Mouse (Mus musculus) CD4-positive helper T cell, adult 2 months (primary cell): ENCODE results near the gene Ndufb3.
"Not testable (repeated sequence)": the region's sequence is repeated elsewhere in the genome, so short reads cannot be mapped to it uniquely, and the experiment has no call there.

ENCODE experiments used
- DNase-seq: peaks from one replicate; pipeline ENCODE4 v3.0.0-alpha.2; 2012; ENCODE audit warnings: low read depth, missing footprints, low spot score

The Ndufb3 gene

DNA sequence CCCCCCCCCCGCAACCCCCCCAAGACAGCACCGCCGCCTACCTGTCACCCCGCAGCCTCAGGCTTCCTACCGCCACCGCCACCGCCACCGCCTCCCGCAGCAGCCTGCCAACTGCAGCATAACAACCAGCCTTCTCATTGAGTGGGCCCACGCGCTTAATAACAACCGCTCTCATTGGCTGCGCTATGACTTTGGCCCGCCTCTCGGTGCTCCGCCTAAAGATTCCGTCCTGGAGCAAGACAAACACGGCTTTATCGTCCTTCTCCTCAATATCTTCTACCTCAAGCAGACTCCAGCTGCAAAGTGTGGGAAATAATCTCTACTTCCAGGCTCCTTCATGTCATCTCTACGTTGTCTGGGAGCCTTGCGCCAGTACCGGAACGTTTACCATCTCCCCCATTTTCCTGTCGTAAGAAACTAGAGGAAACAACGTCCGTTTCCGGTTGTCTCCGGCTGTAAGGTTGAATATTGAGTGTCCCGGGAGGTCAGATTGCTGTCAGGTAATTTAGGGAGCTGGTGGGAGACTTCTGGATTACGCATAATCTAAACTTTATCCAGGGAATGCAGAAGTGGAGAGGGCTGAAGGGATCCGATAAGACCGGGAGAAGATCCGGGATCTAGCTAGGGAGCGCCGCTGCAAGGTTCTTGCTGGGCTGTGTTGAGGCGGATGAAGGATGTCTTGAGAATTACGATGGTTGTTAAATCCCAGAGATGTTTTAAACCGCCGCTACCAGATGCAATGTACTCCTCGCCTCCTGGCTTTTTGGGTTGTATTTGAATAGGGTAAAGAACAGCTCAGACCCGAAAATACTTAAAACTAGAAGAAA, at the start of gene Ndufb3, which contains the start of gene Fam126b:
Ndufb3 (plus strand) TSS at position 214 of the 827 bp plus-strand sequence.
Fam126b (minus strand) TSS at position 153 of the 827 bp plus-strand sequence.
- DNase-seq = peak; percentile 93

DNA sequence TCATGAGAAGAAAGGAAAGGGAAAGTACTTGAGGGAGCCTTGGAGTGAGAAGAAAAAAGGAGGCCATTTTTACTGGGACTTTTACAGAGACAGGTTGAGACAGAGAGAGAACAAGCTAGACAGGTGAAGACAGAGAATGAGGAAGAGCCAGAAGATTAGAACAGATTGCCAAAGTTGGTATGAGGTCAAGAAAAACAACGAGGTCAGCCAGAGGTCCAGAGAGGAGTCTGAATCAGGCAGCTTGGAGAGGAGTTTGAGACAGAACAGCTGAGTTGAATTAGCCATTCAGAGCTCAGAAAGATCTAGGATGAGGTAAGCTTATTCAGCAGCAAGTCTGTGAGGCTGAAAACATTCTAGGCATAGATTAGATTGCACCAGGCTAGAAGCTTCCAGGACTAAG, 44.8 kb upstream of the Ndufb3 start:
- no peak for DNase-seq

DNA sequence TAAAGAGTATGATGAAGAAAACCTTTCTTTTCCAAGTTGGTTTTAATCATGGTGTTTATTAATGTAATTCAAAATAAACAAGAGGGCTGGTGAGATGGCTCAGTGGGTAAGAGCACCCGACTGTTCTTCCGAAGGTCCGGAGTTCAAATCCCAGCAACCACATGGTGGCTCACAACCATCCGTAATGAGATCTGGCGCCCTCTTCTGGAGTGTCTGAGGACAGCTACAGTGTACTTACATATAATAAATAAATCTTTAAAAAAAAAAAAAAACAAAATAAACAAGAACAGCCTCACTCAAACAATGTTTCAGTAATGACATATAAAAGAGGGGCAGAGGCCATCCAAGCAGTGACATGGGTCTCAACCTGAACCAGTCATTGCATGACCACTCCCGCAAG, 25.8 kb upstream of the Ndufb3 start:
- DNase-seq = not testable (repeated sequence)

DNA sequence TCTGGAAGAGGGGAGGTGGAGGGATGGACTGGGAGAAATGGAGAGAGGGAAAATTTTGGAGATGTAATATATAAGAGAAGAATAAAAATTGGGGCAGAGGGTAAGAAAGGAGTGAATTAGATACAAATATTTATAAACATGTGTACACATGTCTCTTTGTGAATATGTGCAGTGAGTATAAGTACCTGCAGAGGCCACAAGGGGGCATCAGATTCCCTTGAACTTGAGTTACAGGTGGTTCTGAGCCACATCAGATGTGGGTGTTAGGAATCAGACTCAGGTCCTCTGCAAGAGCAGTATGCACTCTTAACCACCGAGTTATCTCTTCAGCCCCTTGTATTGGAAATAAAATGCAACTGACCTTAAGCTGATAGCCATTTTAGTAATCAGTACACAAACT, 23.7 kb upstream of the Ndufb3 start:
- DNase-seq = peak; percentile 56

DNA sequence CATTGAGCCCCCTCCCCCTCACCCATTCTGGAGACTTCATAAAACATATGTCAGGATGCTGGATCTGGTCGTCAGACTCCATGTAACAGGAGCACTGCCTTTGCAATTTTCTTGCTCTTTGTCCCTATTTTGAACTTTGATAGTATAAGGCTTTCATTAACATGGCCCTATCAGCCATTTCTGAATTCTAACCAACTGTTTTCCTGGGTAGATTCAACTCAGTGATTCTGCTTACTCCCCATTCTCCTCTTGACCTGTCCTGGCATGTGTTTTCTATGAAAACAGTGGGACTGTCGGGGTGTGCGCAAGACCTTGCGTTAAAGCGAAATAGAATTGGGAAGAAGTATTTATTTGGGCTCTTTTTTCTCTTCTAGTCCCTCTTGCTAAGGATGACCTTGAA, 21.2 kb upstream of the Ndufb3 start:
- no peak for DNase-seq

DNA sequence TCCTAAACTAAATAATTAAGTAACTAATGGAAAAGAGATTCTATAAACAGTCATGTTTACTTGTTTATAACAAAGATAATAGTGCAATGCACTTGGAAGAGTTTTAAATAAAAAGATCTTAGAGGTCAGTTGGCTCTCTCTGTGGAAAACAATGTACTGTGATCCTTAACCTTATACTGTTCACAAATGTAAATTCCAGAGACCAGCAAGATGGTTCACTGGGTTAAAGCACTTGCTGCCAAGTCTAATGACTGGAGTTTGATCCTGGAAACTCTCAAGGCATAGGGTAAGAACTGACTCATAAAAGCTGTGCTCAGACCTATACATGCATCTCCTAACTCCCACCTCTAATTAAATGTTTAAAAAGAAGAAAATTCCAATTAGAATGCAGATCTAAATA, 19.6 kb upstream of the Ndufb3 start:
- DNase-seq = no peak

DNA sequence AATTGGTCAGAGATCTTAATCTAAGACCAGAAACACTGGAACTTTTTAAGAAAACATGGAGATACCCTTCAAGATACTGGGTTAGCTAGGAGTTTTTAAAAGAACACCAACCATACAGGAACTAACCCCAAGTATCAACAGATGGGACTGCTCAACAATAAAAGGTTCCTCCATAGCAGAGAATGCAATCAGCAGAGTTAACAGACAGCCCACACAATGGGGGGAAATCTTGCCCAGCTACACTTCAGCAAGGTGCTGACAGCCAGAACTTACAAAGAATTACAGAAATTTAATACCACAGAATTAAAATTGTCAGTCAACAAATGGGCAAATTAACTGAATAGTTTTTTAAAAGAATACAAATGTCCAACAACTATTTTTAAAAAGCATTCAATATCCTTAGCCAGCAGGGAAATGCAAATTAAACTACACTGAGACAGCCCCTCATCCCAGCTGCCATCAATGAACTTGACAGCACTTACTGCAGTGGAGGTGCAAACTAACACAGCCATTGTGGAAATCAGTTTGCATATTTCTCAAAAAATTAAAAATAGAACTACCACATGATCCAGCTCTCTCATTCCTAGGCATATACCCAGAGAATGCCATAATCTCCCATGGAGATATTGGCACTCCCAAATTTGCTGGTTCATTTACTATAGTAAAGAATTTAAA, 17.6 kb upstream of the Ndufb3 start:
- DNase-seq = no peak

DNA sequence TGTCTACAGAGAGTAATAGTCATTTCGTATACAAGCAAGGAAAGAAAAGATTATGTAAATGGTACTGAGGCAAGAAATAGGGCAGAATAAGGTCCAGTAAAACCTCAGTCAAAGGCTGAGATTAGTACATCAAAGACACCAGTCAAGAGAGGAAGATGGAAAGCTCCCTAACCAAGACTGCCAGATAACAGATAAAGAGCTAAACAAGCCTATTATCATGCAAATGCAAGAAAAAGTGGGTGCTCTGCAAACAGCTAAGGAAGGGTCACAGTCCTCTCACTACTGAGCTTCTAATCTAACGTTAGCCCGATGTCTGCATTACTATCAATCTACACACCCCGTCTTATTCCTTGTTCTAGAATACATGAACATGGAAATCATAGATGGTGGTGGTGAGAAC, 15.7 kb upstream of the Ndufb3 start:
- DNase-seq = no peak

DNA sequence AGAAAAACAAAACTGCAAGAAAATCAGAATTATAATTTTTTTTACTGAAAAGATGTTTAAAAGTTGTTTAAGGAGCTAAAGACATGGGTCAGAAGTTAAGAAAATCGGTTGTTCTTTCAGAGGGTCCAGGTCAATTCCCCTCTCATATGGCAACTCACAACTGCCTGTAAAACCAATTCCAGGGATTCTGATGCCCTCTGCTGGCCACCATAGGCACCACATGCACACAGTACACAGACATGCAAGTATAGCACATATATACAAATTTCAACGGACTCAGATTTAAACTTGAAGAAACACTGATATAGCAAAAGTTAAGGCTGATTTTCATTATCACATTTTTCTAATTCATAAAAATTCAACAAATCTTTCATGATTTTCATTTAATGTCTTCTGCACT, 7.0 kb upstream of the Ndufb3 start:
- peak; percentile 30 for DNase-seq

DNA sequence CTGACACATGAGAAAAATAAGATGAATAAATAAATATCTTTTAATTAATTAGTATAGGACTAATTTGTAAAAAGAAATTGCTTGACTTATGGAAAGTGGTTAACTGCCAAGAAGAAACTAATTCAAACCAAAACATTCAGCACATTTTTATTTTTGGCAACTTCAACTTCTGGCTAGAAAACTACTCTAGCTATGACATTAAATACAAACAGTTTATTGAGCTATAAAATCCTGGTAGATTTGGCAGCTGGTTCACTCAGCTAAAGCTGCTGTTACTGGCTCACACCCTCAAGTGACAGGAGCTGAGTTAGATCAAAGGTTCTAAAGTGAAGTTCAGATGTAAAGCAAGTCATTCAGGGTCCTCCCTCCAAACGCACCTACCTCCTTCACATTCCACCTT, 3.6 kb upstream of the Ndufb3 start:
- no peak for DNase-seq

DNA sequence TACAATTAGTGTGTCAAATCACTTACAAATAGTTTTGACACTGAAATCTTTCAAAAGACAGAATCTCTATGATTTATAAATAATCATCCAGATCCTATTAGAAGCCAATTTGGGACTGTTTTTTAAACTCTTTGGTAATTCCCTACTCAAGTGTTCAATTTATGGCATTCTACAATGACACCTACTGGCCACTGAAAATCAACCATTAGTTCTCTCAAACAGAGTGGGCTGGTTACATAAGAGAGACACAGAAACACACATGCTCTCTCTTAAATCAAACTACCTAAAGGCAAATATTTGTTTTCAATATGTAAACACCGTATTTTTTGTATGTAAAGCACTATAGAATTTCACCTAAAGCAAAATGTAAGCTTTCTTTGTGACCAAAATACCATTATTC, 1.9 kb upstream of the Ndufb3 start:
- DNase-seq = no peak

DNA sequence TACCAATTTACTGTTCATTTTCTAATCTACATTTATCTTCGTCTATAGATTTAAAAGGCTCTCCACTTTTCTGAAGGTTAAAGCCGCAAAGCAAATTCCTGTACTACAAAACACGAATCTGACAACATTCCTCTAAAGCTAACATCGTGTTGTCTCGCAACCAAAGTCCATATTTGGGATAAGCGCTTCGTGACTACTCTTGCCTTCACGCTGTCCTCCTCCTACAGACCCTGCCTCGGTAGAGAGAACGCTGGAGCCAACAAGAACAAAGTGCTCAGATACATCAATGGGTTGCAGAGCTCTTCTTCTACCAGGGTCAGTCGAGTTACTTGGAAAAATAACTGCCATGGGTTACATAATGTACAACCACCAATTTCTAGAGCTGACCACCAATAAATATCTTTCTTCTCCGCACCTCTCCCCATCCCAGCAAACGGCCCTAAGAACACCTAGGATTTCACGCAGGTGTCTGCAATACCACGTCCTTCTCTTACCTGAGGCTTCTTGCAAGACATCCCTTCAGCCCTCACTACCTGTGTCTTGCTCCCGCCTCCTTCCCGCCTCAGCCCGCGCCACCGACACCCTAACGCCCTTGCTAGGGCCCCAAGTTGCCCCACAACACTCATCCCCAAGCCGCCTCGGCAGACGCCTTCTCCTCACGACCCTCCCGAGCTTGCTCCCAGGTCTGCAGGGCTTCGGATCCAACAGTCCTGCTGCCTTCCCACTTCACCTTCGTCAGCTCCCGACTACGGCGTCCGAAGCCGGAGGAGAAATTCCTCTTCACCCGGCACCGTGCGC, 612 bp upstream of the Ndufb3 start:
- no peak for DNase-seq

DNA sequence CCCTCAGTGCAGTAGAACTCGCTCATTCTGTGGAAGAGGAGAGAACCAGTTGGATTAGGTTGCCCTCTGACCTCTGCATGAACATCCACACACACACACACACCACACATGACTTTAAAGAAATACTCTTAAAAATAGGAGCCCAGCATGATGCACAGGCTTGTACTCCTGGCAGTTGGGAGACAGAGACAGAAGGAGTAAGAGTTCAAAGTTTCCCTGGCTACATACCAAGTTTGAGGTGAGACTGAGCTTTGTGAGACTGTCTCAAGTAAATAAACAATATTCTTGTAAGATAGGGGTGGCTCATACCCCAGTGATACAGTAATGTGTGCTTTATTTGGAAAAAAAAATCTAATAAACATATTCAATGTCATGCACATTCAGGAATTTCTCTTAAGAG, 1.3 kb downstream of the Ndufb3 start:
- DNase-seq = no peak

DNA sequence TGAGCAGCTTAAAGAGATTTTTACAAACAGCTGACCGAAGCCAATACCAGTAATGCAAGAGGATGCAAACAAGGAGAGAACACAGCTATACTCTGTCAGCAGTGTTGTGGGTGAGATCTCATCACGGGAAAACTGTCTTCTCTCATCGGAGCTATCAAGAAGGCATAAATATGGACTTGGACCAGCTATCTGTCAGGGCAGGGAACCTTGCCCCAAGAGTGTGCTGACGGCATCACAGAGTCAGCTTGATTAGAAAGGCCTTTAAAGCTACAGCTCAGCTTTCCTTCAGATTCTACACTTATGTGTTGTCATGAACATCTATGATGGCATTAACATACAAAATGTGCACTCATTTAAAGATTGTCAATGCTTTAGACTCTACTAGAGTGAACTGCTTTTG, 16.5 kb downstream of the Ndufb3 start:
- DNase-seq = no peak

DNA sequence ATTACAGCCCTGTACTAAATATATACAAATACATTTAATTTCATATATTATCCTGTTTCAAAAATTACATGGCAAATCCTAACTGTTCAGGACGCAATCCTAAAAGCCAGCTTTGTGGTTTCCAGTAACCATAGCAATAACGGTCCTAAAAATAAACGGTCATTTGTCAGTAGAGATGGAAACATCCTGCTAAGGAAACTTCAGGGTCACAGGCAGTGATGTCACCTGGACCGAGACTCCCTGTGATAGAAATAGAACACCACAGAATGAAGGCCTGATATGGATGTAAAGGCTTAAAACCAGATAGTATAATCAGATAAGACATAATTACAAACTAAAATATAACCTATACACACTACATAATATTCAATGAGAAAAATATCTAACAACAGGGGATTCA, 17.6 kb downstream of the Ndufb3 start:
- DNase-seq = no peak

DNA sequence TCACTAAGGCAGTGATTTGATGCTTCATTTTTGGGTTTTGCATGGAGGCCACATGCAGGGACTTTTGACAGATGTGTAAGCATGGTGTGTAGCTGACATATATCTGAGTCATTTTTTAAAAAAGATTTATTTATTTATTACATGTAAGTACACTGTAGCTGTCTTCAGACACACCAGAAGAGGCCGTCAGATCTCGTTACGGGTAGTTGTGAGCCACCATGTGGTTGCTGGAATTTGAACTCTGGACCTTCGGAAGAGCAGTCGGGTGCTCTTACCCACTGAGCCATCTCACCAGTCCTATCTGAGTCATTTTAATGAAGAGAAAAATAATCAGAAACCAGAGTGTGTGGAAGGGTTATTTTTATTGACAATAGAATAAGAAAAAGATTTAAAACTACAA, 23.4 kb downstream of the Ndufb3 start:
- DNase-seq = not testable (repeated sequence)

DNA sequence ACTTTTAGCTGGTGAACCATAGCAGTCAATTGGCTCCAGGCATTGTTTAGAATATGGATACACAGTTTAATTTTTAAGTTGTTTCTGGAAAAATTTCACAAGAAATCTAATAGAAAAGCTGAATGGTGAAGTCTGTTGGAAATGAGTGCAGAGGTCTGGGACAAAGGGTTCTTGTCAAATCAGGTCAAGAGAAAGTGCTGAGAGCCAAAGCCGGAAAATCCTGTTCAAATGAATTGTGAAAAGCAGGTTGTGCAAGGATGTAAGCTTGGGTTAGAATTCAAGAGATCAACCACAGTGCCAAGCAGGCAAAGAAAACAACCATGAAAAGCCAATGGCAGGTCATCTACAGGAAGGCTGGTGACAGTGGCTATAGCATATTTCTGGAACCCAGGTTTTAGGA, 24.0 kb downstream of the Ndufb3 start:
- no peak for DNase-seq

DNA sequence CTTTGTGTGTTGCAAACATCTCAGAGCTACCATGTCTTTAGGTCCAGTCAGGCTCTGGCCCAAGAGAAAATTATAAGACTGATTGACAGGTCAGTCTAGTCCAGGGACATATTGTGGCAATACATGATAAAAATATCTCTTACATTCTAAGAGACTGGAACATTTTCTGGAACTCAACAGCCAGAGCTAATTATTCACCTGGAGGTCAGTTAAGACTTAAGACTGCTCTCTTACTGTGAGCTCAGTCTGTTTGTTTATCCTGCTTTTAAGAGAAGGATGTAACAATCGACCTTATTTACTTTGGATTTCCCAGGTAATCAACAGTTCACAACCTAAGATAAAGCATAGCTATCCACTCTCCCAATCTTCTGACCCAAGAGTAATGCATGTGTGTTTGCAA, 24.4 kb downstream of the Ndufb3 start:
- DNase-seq = no peak

DNA sequence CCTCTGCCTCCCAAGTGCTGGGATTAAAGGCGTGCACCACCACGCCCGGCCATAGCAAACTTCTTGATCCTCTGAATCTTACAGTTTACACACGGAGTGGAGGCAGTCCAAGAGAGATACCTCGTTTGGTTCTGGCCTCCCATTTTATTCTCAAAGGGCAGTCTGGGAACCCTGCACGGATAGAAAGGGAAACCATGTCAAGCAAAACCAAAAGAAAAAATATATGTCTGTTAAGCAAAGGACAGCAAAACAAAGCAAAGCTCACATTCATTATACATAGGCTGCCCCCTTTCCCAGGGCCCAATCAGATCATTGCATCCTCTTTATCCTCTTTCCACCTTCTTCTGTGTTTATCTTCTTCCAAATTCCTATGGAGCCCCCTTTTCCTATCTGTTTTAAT, 27.6 kb downstream of the Ndufb3 start:
- DNase-seq = peak; percentile 23

DNA sequence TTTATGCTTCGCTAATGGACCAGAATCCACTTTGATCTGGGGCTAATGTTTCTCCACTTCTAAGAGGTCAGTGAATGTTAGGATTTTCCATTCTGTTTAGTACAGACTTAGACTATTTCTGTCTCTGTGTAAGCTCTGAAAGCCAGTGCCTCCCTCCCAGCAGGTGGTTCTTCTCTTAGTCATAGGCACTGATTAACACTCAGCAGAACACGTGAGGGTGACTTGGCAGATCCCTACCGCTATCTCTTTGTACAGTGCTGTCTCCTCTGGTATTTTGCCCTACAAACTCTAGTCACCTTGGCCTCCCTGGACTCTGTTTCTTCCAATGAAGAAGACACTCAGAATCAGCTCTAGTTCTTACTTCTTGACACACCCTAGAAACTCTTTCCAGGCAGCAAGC, 28.2 kb downstream of the Ndufb3 start:
- no peak for DNase-seq

DNA sequence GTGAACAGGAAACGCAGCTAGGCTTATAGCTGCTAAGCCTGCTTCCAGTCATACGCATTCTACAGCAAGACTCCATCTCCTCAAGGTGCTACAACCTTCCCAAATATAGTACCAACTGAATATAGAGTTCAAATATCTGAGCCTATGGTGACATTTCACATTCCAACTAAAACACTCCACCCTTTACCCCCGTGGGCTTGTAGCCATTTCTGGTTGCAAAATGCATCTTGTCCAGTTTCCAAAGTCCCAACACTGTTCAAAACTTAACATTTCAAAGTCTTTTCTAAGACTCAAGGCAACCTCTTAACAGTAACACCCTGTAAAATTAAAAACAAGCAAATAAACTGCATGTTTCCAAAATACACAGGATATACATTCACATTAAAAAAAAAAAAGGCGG, 29.0 kb downstream of the Ndufb3 start:
- no peak for DNase-seq

DNA sequence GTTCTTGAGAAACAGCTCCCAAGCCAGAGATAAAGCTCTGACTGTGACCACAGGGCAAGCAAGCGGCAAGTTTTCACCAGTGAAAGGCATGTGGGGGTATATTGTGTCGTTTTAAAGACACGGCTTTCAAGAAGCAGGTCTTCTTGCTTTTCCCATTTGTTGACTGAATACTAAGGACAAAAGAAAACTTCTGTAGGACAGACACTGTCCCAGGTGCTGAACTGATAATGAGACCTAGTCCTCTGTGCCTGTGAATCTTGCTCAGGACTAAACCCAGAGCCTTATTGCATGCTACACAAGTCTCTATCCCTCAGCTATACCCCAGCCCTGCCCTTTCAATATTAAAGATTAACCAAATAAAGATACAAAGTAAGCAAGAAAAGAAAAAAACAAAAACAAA, 30.0 kb downstream of the Ndufb3 start:
- DNase-seq = no peak
